ENCODE assay signal across 8 mouse cellular contexts in the genomic region with DNA sequence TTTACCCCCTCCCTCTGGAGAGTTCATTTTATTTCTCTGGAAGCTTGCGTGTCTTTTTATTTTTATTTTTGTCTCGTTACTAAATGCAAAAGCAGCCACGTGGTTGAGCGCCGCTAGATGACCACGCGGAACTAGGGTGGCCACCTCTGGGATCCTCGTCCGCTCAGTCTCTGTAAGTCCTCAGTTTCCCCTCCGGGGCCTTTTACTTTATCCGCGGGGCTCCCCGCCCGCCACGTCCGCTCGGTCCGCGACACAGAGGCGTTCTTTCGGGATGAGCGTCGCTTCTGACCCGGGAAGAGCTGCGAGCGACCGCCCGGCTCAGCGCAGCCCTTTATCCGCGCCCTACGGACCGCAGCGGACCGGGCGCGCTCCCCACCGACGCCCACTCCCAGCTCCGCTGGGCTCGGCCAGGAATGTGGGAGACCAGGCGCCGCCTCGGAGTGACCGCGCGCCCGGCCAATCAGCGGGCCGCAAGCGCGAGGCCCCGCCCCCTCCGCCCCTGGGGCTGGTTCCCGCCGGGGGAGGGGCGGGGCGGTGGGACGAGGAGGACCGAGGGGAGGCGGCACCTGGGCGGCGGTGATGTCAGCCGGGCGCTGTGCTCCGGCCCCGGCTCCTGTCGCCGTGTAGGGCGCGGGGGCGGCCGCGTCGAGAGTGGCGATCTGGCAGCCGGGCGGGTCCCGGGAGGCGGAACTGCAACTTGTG. TPM values are rescaled to one million over a fixed set of nuclear protein-coding genes. Genes with fewer than 3 reads are reported as not detected.
DNase-seq lines count a peak whose midpoint lies in the region; ATAC-seq and TF ChIP-seq lines count a peak whose summit lies in the region.

Gene Ppfibp1, plus strand, starts transcription at position 530 of the 702 bp plus-strand sequence.

- TF ChIP-seq CTCF in cortical plate, adult 2 months (IDR thresholded peaks at IDR 0.05; ENCODE audit: extremely low read depth, insufficient read depth, low read length) = no peak
- no peak for TF ChIP-seq CTCF in hindbrain, postnatal 0 days (IDR thresholded peaks at IDR 0.05; ENCODE audit: low read depth)
- no peak for TF ChIP-seq CTCF in left cerebral cortex, adult 2 months (IDR thresholded peaks at IDR 0.05)

- intact Hi-C loops in left cerebral cortex, adult 2 months (cut with DNase I) = no loop called here

- peak within 1 kb of the TSS; percentile 87 for H3K27ac ChIP-seq in cortical plate, adult 2 months (ENCODE audit: insufficient read depth, low read length)
- peak within 1 kb of the TSS; percentile 62 for H3K27ac ChIP-seq in hindbrain, postnatal 0 days
- peak within 1 kb of the TSS; percentile 95 for H3K27ac ChIP-seq in left cerebral cortex, adult 2 months
- peak within 1 kb of the TSS; percentile 33 for H3K27ac ChIP-seq in macrophage

- peak; percentile 52; the same call in 1 of the 2 replicates for TF ChIP-seq POLR2A in cortical plate, adult 2 months (IDR thresholded peaks at IDR 0.05; ENCODE audit: extremely low read depth, insufficient read depth, low read length)

- WGBS in hindbrain, postnatal 0 days = 2% methylated on average over 72 of the region's 80 CpGs
- WGBS in macrophage (ENCODE audit: missing documents) = 2% methylated on average over 75 of the region's 80 CpGs

- H3K79me2 ChIP-seq in macrophage (ENCODE audit: inconsistent target) = peaks cover 28% of the 10 kb centered on the region

- H3K4me1 ChIP-seq in cortical plate, adult 2 months (ENCODE audit: control insufficient read depth, insufficient read depth, low read length) = no peaks in the 10 kb centered on the region; the same call in none of the 2 replicates
- H3K4me1 ChIP-seq in hindbrain, postnatal 0 days (ENCODE audit: insufficient read depth, low read length) = no peaks in the 10 kb centered on the region

- peak; percentile 97 for ATAC-seq in hindbrain, postnatal 0 days

- peak within 1 kb of the TSS; percentile 57 for H3K9ac ChIP-seq in hindbrain, postnatal 0 days (replicated peaks; ENCODE audit: low read length)

- peak; percentile 95 for DNase-seq in adipocyte (ENCODE audit: low spot score)
- DNase-seq in gastrocnemius, adult 8-10 months (ENCODE audit: low spot score in 2 of 2) = peak; percentile 94
- DNase-seq in hindbrain, postnatal 0 days (ENCODE audit: low spot score) = peak; percentile 93
- peak; percentile 94 to 97 for DNase-seq in left cerebral cortex, adult 2 months (ENCODE audit: extremely low spot score in 1 of 2, low spot score in 2 of 2)
- DNase-seq in retina, postnatal 7 days (ENCODE audit: low read depth, low spot score) = peak; percentile 86
- DNase-seq in urinary bladder, adult 2 months (ENCODE audit: low spot score) = peak; percentile 98

- peak within 1 kb of the TSS; percentile 89 for H3K4me3 ChIP-seq in cortical plate, adult 2 months (ENCODE audit: insufficient read depth, low read length)
- peak within 1 kb of the TSS; percentile 81 for H3K4me3 ChIP-seq in hindbrain, postnatal 0 days (ENCODE audit: low read length)
- peak within 1 kb of the TSS; percentile 58 for H3K4me3 ChIP-seq in left cerebral cortex, adult 2 months
- peak within 1 kb of the TSS; percentile 59 for H3K4me3 ChIP-seq in macrophage (ENCODE audit: inconsistent target)

- H3K36me3 ChIP-seq in hindbrain, postnatal 0 days (ENCODE audit: insufficient read depth, low read length) = no peaks in the 10 kb centered on the region
- no peaks in the 10 kb centered on the region for H3K36me3 ChIP-seq in macrophage (ENCODE audit: inconsistent target)

- no peaks in the 10 kb centered on the region for H3K27me3 ChIP-seq in hindbrain, postnatal 0 days (ENCODE audit: insufficient read depth, low read length)

- no peaks in the 10 kb centered on the region for H3K9me3 ChIP-seq in hindbrain, postnatal 0 days (ENCODE audit: low read length)

- H3K4me2 ChIP-seq in hindbrain, postnatal 0 days (ENCODE audit: low read depth, low read length) = peak within 1 kb of the TSS; percentile 90

RNA-seq across cellular contexts. Expression of gene Ppfibp1, which starts in this region (rescaled TPM):
- 26.5 and 30.6 TPM in 2 replicates for polyA plus RNA-seq in cortical plate, adult 2 months (2012; rRNA removed)
- 10 to 100 TPM; 45.6 to 62.4 (median 55.7) TPM for total RNA-seq in gastrocnemius, adult 8-10 months (2022)
- 17.8 and 26.8 TPM in 2 replicates for total RNA-seq in hindbrain, postnatal 0 days (2014; rRNA removed)
- polyA plus RNA-seq in hindbrain, postnatal 0 days (2015; fragmentation: Nextera tagmentation; extraction: Ambion mirVana) = 16.3 and 17.2 TPM in 2 replicates
- 10 to 100 TPM; 61.0 to 61.6 TPM for total RNA-seq in left cerebral cortex, adult 2 months (2021)
- total RNA-seq in macrophage (2018; cell fraction: chromatin; rRNA removed) = 1,000 to 10,000 TPM in 2 of 26 experiments, 100 to 1,000 TPM in 11, 10 to 100 TPM in 13; 69.3 to 1,140 (median 101) TPM
- 100 to 1,000 TPM in 1 of 26 experiments, 10 to 100 TPM in 25; 27.6 to 138 (median 34.7) TPM for total RNA-seq in macrophage (2018; cell fraction: cytosol; rRNA removed)
- total RNA-seq in macrophage (2018; cell fraction: nucleus; rRNA removed) = 100 to 1,000 TPM in 5 of 26 experiments, 10 to 100 TPM in 21; 34.5 to 464 (median 54.9) TPM
- polyA plus RNA-seq in macrophage (2018) = 23.9 to 52.2 TPM (median 31.5 TPM) in 3 replicates
- polyA plus RNA-seq in urinary bladder, adult 2 months (2012; rRNA removed) = 64.0 TPM in 2 replicates

Comparison
In these comparisons a context has a peak if more than half of its experiments do, and no peak if none do; other contexts are left out.
1. Peak in every context shown above with its lines: DNase-seq, ATAC-seq, H3K4me3 ChIP-seq and H3K27ac ChIP-seq.
2. H3K27ac ChIP-seq: peak in every context shown above with its lines; median percentile 95 in left cerebral cortex, adult 2 months; 87 in cortical plate, adult 2 months; 62 in hindbrain, postnatal 0 days; 33 in macrophage.